Mouse (Mus musculus): Measurements from ENCODE around the gene Ppp1r3d.

GRCm38 (mm10) chr2:178421603-178422002 is 7.3 kb upstream of the Ppp1r3d start:
- TF ChIP-seq CTCF (IDR thresholded peaks at IDR 0.05; ENCODE audit: low read depth), result no peak
- TF ChIP-seq EP300 (IDR thresholded peaks at IDR 0.05; ENCODE audit: low read depth), result no peak
